Mouse (Mus musculus): ENCODE measurements around the gene Ncam1. TPM values are rescaled to one million over a fixed set of nuclear protein-coding genes. Genes with fewer than 3 reads are reported as not detected.

Gene Ncam1
- total RNA-seq (2021) = 100 to 1,000 TPM; 226 to 251 TPM
- long read RNA-seq, experiment 1, partial matches to known transcripts = 43 of 110 reads
- long read RNA-seq, experiment 1, other reads (novel, unspliced or antisense) = 64 of 110 reads
- long read RNA-seq, experiment 2, transcript Ncam1-207 (2 exons, 914 nt) = major isoform, 5 of 74 reads
- long read RNA-seq, experiment 2, partial matches to known transcripts = 28 of 74 reads
- long read RNA-seq, experiment 2, other reads (novel, unspliced or antisense) = 41 of 74 reads

- DNase-seq (ENCODE audit: low spot score in 2 of 2) = peak; percentile 95 to 97
Observed at GRCm38 (mm10) chr9:49798806-49799205, at the start of gene Ncam1. TSS of gene Ncam1 (minus strand) at chr9:49798925.

- no peak for DNase-seq (ENCODE audit: low spot score in 2 of 2)
Observed at GRCm38 (mm10) chr9:49834013-49834412, 35.3 kb upstream of the Ncam1 start.

- no peak for DNase-seq (ENCODE audit: low spot score in 2 of 2)
Observed at GRCm38 (mm10) chr9:49827671-49828070, 28.9 kb upstream of the Ncam1 start.

GRCm38 (mm10) chr9:49816115-49816650 lies 17.5 kb upstream of the Ncam1 start:
- no peak for DNase-seq (ENCODE audit: low spot score in 2 of 2)

GRCm38 (mm10) chr9:49814442-49814841 lies 15.7 kb upstream of the Ncam1 start:
- DNase-seq (ENCODE audit: low spot score in 2 of 2) = no peak

- DNase-seq (ENCODE audit: low spot score in 2 of 2) = no peak
Observed at GRCm38 (mm10) chr9:49803222-49803621, 4.5 kb upstream of the Ncam1 start.

- peak; percentile 57 to 76 for DNase-seq (ENCODE audit: low spot score in 2 of 2)
Observed at GRCm38 (mm10) chr9:49797821-49798571, 729 bp downstream of the Ncam1 start.

GRCm38 (mm10) chr9:49797508-49797820 lies 1.3 kb downstream of the Ncam1 start:
- no peak for DNase-seq (ENCODE audit: low spot score in 2 of 2)

GRCm38 (mm10) chr9:49796618-49797507 lies 1.9 kb downstream of the Ncam1 start:
- DNase-seq (ENCODE audit: low spot score in 2 of 2) = peak; percentile 79 to 86

- DNase-seq (ENCODE audit: low spot score in 2 of 2) = no peak
Observed at GRCm38 (mm10) chr9:49795881-49796280, 2.8 kb downstream of the Ncam1 start.

- no peak for DNase-seq (ENCODE audit: low spot score in 2 of 2)
Observed at GRCm38 (mm10) chr9:49793987-49794550, 4.7 kb downstream of the Ncam1 start.

GRCm38 (mm10) chr9:49793241-49793640 lies 5.5 kb downstream of the Ncam1 start:
- DNase-seq (ENCODE audit: low spot score in 2 of 2) = no peak

GRCm38 (mm10) chr9:49792646-49793045 lies 6.1 kb downstream of the Ncam1 start:
- DNase-seq (ENCODE audit: low spot score in 2 of 2) = no peak

GRCm38 (mm10) chr9:49781016-49781772 lies 17.5 kb downstream of the Ncam1 start:
- DNase-seq (ENCODE audit: low spot score in 2 of 2) = no peak

- DNase-seq (ENCODE audit: low spot score in 2 of 2) = no peak
Observed at GRCm38 (mm10) chr9:49777015-49777637, 21.6 kb downstream of the Ncam1 start.

GRCm38 (mm10) chr9:49766634-49767033 lies 32.1 kb downstream of the Ncam1 start:
- DNase-seq (ENCODE audit: low spot score in 2 of 2) = no peak

- DNase-seq (ENCODE audit: low spot score in 2 of 2) = no peak
Observed at GRCm38 (mm10) chr9:49760571-49760970, 38.2 kb downstream of the Ncam1 start.

GRCm38 (mm10) chr9:49758436-49758835 lies 40.3 kb downstream of the Ncam1 start:
- peak; percentile 56 to 69 for DNase-seq (ENCODE audit: low spot score in 2 of 2)

GRCm38 (mm10) chr9:49757986-49758385 lies 40.7 kb downstream of the Ncam1 start:
- DNase-seq (ENCODE audit: low spot score in 2 of 2) = peak in 1 of 2 experiments; percentile 39

- DNase-seq (ENCODE audit: low spot score in 2 of 2) = no peak
Observed at GRCm38 (mm10) chr9:49757582-49757981, 41.1 kb downstream of the Ncam1 start.

All from left cerebral cortex, adult 18-20 months (tissue).